Mouse (Mus musculus) lung, postnatal 0 days (tissue): ENCODE data around the gene Epx.

Source experiments
- CTCF ChIP-seq: IDR thresholded peaks from 2 replicates; pipeline ENCODE4 v1.5.1; 2016; ENCODE audit warnings: antibody characterized with exemption, mild to moderate bottlenecking
- EP300 ChIP-seq: IDR thresholded peaks from 2 replicates; pipeline ENCODE4 v1.6.1; 2016; ENCODE audit warnings: antibody characterized with exemption, mild to moderate bottlenecking, control low read depth

DNA sequence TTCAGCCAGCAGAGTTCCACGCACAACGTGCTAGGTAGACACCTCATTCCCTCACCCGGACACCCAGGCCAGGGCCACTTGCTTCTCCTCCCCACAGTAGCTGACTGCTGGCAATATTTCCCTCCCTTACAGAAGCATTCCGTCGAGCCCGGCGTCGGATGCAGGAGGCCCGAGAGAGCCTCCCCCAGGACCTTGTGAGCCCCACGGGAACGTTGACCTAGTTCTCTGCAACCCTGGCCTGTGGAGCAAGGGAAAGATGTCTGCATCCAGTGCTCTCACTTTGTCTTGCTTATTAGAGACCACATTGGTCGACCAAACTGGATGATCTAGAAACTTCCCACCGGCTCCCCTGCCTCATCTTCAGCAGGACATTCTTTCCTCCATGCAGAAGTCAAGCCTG, 12.5 kb downstream of the Epx start:
- TF ChIP-seq CTCF (no peak), EP300 (no peak)
